Mouse (Mus musculus) MEL (cell line): ENCODE data around the gene Slc41a3. TPM values are rescaled to one million over a fixed set of nuclear protein-coding genes. Genes with fewer than 3 reads are reported as not detected.

ENCODE experiments used
- DNase-seq: peaks from one replicate; pipeline ENCODE4 v3.0.0; 2011; ENCODE audit warnings: low read depth, low spot score
- H3K27ac ChIP-seq: 2 replicates; pipeline ENCODE4 v1.5.1; 2012; ENCODE audit warnings: low read depth, mild to moderate bottlenecking, control low read depth, low read length, moderate library complexity; ENCODE audit not compliant: control insufficient read depth
- H3K27me3 ChIP-seq, 2 experiments: fragments of 150-350 bp in 1 of 2; sonication (generic) in 1 of 2; 2 replicates each; pipeline ENCODE4 v1.6.1; 2012; ENCODE audit warnings: low read length in 2 of 2, mild to moderate bottlenecking in 2 of 2, improper control_type of control experiment in 1 of 2, moderate library complexity in 1 of 2; ENCODE audit not compliant: insufficient read depth in 2 of 2, control insufficient read depth in 1 of 2
- H3K36me3 ChIP-seq, 2 experiments: 2 replicates each; pipeline ENCODE4 v1.6.1; 2012 to 2014; ENCODE audit warnings: low read length in 2 of 2, improper control_type of control experiment in 1 of 2, inconsistent platforms in 1 of 2, mild to moderate bottlenecking in 1 of 2; ENCODE audit not compliant: insufficient read depth in 2 of 2, control insufficient read depth in 1 of 2
- H3K4me1 ChIP-seq, 2 experiments: fragments of 150-350 bp in 1 of 2; sonication (generic) in 1 of 2; 2 replicates each; pipeline ENCODE4 v1.6.1; 2012; ENCODE audit warnings: low read length in 2 of 2, improper control_type of control experiment in 1 of 2, mild to moderate bottlenecking in 1 of 2; ENCODE audit not compliant: insufficient read depth in 2 of 2, control insufficient read depth in 1 of 2
- H3K4me3 ChIP-seq, 2 experiments: fragments of 150-350 bp in 1 of 2; sonication (generic) in 1 of 2; 2 replicates each; pipeline ENCODE4 v1.5.1; 2012; ENCODE audit warnings: low read depth in 2 of 2, low read length in 2 of 2, mild to moderate bottlenecking in 2 of 2, moderate library complexity in 2 of 2, control low read depth in 1 of 2, improper control_type of control experiment in 1 of 2; ENCODE audit not compliant: control insufficient read depth in 1 of 2, insufficient read depth in 1 of 2
- H3K79me2 ChIP-seq: 2 replicates; pipeline ENCODE4 v1.6.1; 2012; ENCODE audit warnings: mild to moderate bottlenecking, low read length, moderate library complexity; ENCODE audit not compliant: control insufficient read depth, poor library complexity, insufficient read depth
- H3K9ac ChIP-seq: 2 replicates; pipeline ENCODE4 v1.6.1; 2012; ENCODE audit warnings: low read depth, mild to moderate bottlenecking, control low read depth, low read length, moderate library complexity; ENCODE audit not compliant: control insufficient read depth, poor library complexity, severe bottlenecking
- H3K9me3 ChIP-seq: fragments of 150-350 bp; sonication (generic); replicated peaks from 2 replicates; pipeline ENCODE4 v1.6.1; 2012; ENCODE audit warnings: mild to moderate bottlenecking, low read length, improper control_type of control experiment, moderate library complexity; ENCODE audit not compliant: insufficient read depth
- CHD1 ChIP-seq: IDR thresholded peaks from 2 replicates; pipeline ENCODE4 v1.6.1; 2012; ENCODE audit warnings: low read depth, mild to moderate bottlenecking, inconsistent platforms, low read length, improper control_type of control experiment
- CTCF ChIP-seq, 3 experiments: IDR thresholded peaks in 2 of 3; conservative IDR thresholded peaks in 1 of 3; 2 replicates each; pipeline ENCODE4 v1.5.1; 2011 to 2012; ENCODE audit warnings: low read length in 3 of 3, low read depth in 2 of 3, mild to moderate bottlenecking in 2 of 3, improper control_type of control experiment in 1 of 3, inconsistent platforms in 1 of 3, mixed read lengths in 1 of 3, moderate library complexity in 1 of 3; ENCODE audit not compliant: control insufficient read depth in 1 of 3, insufficient read depth in 1 of 3, poor library complexity in 1 of 3, severe bottlenecking in 1 of 3
- E2F4 ChIP-seq: IDR thresholded peaks from 2 replicates; pipeline ENCODE4 v1.6.1; 2011; ENCODE audit warnings: low read depth, low read length, improper control_type of control experiment, borderline replicate concordance
- ELF1 ChIP-seq: IDR thresholded peaks from 2 replicates; pipeline ENCODE4 v1.6.1; 2014; ENCODE audit warnings: low read depth, mild to moderate bottlenecking, inconsistent platforms, low read length, improper control_type of control experiment, moderate library complexity
- ETS1 ChIP-seq: IDR thresholded peaks from 2 replicates; pipeline ENCODE4 v1.6.1; 2012; ENCODE audit warnings: low read depth, mild to moderate bottlenecking, inconsistent platforms, low read length, improper control_type of control experiment, moderate library complexity
- GABPA ChIP-seq: IDR thresholded peaks from 2 replicates; pipeline ENCODE4 v1.6.1; 2012; ENCODE audit warnings: low read depth, mild to moderate bottlenecking, inconsistent platforms, low read length, improper control_type of control experiment, moderate library complexity
- GATA1 ChIP-seq: IDR thresholded peaks from 2 replicates; pipeline ENCODE4 v1.6.1; 2011; ENCODE audit warnings: low read depth, low read length, improper control_type of control experiment
- HCFC1 ChIP-seq: IDR thresholded peaks from 2 replicates; pipeline ENCODE4 v1.6.1; 2012; ENCODE audit warnings: low read depth, mild to moderate bottlenecking, inconsistent platforms, low read length, improper control_type of control experiment, moderate library complexity
- MAFK ChIP-seq: IDR thresholded peaks from 2 replicates; pipeline ENCODE4 v1.6.1; 2011; ENCODE audit warnings: low read depth, mild to moderate bottlenecking, low read length, improper control_type of control experiment, borderline replicate concordance
- MAX ChIP-seq: IDR thresholded peaks from 2 replicates; pipeline ENCODE4 v1.6.1; 2011; ENCODE audit warnings: low read length, improper control_type of control experiment
- MEF2A ChIP-seq: IDR thresholded peaks from 2 replicates; pipeline ENCODE4 v1.6.1; 2014; ENCODE audit warnings: low read depth, mild to moderate bottlenecking, inconsistent platforms, low read length, improper control_type of control experiment; ENCODE audit not compliant: poor library complexity, insufficient replicate concordance, severe bottlenecking; ENCODE audit errors: extremely low read depth
- MYB ChIP-seq: IDR thresholded peaks from 2 replicates; pipeline ENCODE4 v1.6.1; 2011; ENCODE audit warnings: mild to moderate bottlenecking, low read depth, low read length, improper control_type of control experiment
- NELFE ChIP-seq: IDR thresholded peaks from 2 replicates; pipeline ENCODE4 v1.6.1; 2011; ENCODE audit warnings: low read depth, low read length, improper control_type of control experiment
- POLR2A ChIP-seq, 2 experiments: IDR thresholded peaks; 2 replicates each; pipeline ENCODE4 v1.6.1; 2011 to 2012; ENCODE audit warnings: low read length in 2 of 2, mild to moderate bottlenecking in 2 of 2, control low read depth in 1 of 2, improper control_type of control experiment in 1 of 2, low read depth in 1 of 2, moderate library complexity in 1 of 2; ENCODE audit not compliant: control insufficient read depth in 1 of 2, insufficient read depth in 1 of 2, poor library complexity in 1 of 2
- POLR2AphosphoS2 ChIP-seq: IDR thresholded peaks from 2 replicates; pipeline ENCODE4 v1.6.1; 2011; ENCODE audit warnings: low read length, improper control_type of control experiment
- POLR2AphosphoS5 ChIP-seq: IDR thresholded peaks from 2 replicates; pipeline ENCODE4 v1.6.1; 2012; ENCODE audit warnings: low read depth, borderline replicate concordance, mild to moderate bottlenecking, inconsistent platforms, low read length, moderate library complexity, mixed read lengths
- RAD21 ChIP-seq: IDR thresholded peaks from 2 replicates; pipeline ENCODE4 v1.6.1; 2011; ENCODE audit warnings: mild to moderate bottlenecking, low read depth, low read length, improper control_type of control experiment
- SIN3A ChIP-seq: IDR thresholded peaks from 2 replicates; pipeline ENCODE4 v1.6.1; 2012; ENCODE audit warnings: low read length, improper control_type of control experiment, inconsistent platforms
- SMC3 ChIP-seq: IDR thresholded peaks from 2 replicates; pipeline ENCODE4 v1.6.1; 2011; ENCODE audit warnings: low read depth, low read length, improper control_type of control experiment
- TAL1 ChIP-seq: IDR thresholded peaks from 2 replicates; pipeline ENCODE4 v1.6.1; 2012; ENCODE audit warnings: mild to moderate bottlenecking, inconsistent platforms, low read length, moderate library complexity, mixed read lengths
- UBTF ChIP-seq: IDR thresholded peaks from 2 replicates; pipeline ENCODE4 v1.6.1; 2012; ENCODE audit warnings: low read depth, mild to moderate bottlenecking, inconsistent platforms, low read length, improper control_type of control experiment, moderate library complexity, borderline replicate concordance; ENCODE audit not compliant: insufficient read depth
- USF1 ChIP-seq: IDR thresholded peaks from 2 replicates; pipeline ENCODE4 v1.6.1; 2014; ENCODE audit warnings: low read depth, mild to moderate bottlenecking, inconsistent platforms, low read length, improper control_type of control experiment, moderate library complexity
- USF2 ChIP-seq, 2 experiments: IDR thresholded peaks; 2 replicates each; pipeline ENCODE4 v1.6.1; 2011 to 2012; ENCODE audit warnings: improper control_type of control experiment in 2 of 2, low read length in 2 of 2, borderline replicate concordance in 1 of 2, inconsistent platforms in 1 of 2, low read depth in 1 of 2, mild to moderate bottlenecking in 1 of 2; ENCODE audit not compliant: insufficient read depth in 1 of 2
- ZMIZ1 ChIP-seq: IDR thresholded peaks from 2 replicates; pipeline ENCODE4 v1.6.1; 2012; ENCODE audit warnings: low read depth, mild to moderate bottlenecking, inconsistent platforms, low read length, improper control_type of control experiment, moderate library complexity
- ZNF384 ChIP-seq: IDR thresholded peaks from 2 replicates; pipeline ENCODE4 v1.6.1; 2012; ENCODE audit warnings: low read depth, mild to moderate bottlenecking, inconsistent platforms, low read length, improper control_type of control experiment
- polyA plus RNA-seq, 2 experiments: library from polyadenylated mRNA; stranded (reverse) in 1 of 2; unstranded in 1 of 2; fragments of >175 nt in 1 of 2; fragments of >200 nt in 1 of 2; gene quantifications; 2 replicates each; pipeline versions ENCODE4 v1.2.1 to v1.2.4; 2012; ENCODE audit warnings: low replicate concordance in 2 of 2, low read depth in 1 of 2; ENCODE audit not compliant: insufficient read length in 2 of 2, insufficient read depth in 1 of 2, missing spikeins in 1 of 2
- total RNA-seq: library from RNA; depleted of rRNA; stranded (reverse); fragments of 300-350 nt; gene quantifications from 2 replicates; pipeline ENCODE4 v1.2.3, GENCODE M21; 2012

The Slc41a3 gene
- total and polyA plus RNA-seq, 3 experiments, result 65.8 to 70.4 TPM; not detected in 1

DNA sequence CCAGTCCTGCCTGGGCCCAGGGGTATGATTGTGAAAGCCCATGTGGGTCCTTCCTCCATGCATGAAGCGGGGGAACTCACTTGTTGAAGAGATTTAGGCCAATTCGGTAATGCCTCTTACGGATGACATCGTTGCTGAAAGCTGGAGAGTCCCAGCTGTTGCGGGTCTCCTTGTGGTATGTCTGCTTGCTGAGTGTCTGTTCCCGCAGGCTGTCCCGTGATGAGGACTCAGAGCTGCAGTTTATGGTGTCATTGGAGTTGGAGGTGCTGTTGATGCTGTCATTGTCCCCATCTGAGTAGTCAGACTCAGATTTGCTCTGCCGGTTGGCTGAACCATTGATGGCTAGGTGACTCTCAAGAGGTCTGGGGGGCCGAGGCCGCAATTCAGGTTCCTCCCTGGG is 85.0 kb downstream of the Slc41a3 start:
- DNase-seq, result no peak
- Histone ChIP-seq H3K27me3 (no peaks in the 10 kb centered on the region), H3K9ac (no peak overlapping the region), H3K4me1 (no peaks in the 10 kb centered on the region), H3K4me3 (no peak overlapping the region), H3K9me3 (no peaks in the 10 kb centered on the region), H3K27ac (no peak overlapping the region), H3K79me2 (no peaks in the 10 kb centered on the region), H3K36me3 (peaks cover 0 to 3% of the 10 kb centered on the region in 2 experiments; a peak in 2 of 4 replicates)
- TF ChIP-seq RAD21 (no peak), UBTF (no peak), SIN3A (no peak), SMC3 (no peak), MEF2A (no peak), MYB (no peak), USF2 (IDR thresholded peaks at IDR 0.05; ENCODE audit: borderline replicate concordance in 1 of 2, insufficient read depth in 1 of 2, low read depth in 1 of 2, low read length in 2 of 2) (no peak), HCFC1 (no peak), POLR2AphosphoS2 (no peak), USF1 (no peak), POLR2AphosphoS5 (no peak), ZNF384 (no peak), ZMIZ1 (no peak), TAL1 (no peak), CHD1 (no peak), E2F4 (no peak), GABPA (no peak), NELFE (no peak)

DNA sequence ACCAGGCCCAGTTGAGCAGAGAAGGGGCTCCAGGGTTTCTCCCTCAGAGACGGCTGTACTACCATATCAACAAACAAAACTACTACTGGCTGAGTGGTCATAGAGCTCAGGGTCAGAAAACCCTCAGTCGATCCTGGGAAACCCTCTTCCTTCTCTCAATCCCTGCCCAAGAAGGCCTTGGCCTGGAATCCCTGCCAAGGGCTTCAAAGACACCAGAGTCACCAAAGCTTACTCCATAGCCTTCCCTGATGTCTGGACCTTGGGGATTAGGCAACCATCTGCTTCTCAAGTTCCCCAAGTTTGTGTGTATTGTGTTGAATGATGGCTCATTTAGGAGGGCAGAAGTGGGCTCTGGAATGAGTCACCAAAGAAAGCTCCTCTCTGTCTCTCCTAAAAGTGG is 87.4 kb downstream of the Slc41a3 start:
- Histone ChIP-seq H3K27ac (no peak overlapping the region), H3K36me3 (peaks cover 0 to 3% of the 10 kb centered on the region in 2 experiments; a peak in 1 of 4 replicates), H3K9me3 (no peaks in the 10 kb centered on the region), H3K27me3 (no peaks in the 10 kb centered on the region), H3K79me2 (no peaks in the 10 kb centered on the region), H3K4me3 (no peak overlapping the region), H3K4me1 (no peaks in the 10 kb centered on the region), H3K9ac (no peak overlapping the region)
- no peak for TF ChIP-seq POLR2AphosphoS5
- no peak for TF ChIP-seq GATA1
- no peak for TF ChIP-seq SMC3
- TF ChIP-seq CHD1, result no peak
- TF ChIP-seq POLR2A (IDR thresholded peaks at IDR 0.05; ENCODE audit: control insufficient read depth in 1 of 2, insufficient read depth in 1 of 2, low read depth in 1 of 2, low read length in 2 of 2, poor library complexity in 1 of 2), result no peak
- no peak for TF ChIP-seq UBTF
- no peak for TF ChIP-seq CTCF (IDR thresholded peaks at IDR 0.05 in 2 of 3, conservative IDR thresholded peaks at IDR 0.05 in 1 of 3; ENCODE audit: control insufficient read depth in 1 of 3, insufficient read depth in 1 of 3, low read depth in 2 of 3, low read length in 3 of 3, poor library complexity in 1 of 3, severe bottlenecking in 1 of 3)
- TF ChIP-seq ETS1, result no peak
- TF ChIP-seq POLR2AphosphoS2, result no peak
- no peak for TF ChIP-seq MAX
- no peak for TF ChIP-seq E2F4
- no peak for TF ChIP-seq MEF2A
- TF ChIP-seq MAFK, result no peak
- TF ChIP-seq ELF1, result no peak
- no peak for DNase-seq
